Mouse (Mus musculus): ENCODE data around the gene Olfr1014. TPM values are rescaled to one million over a fixed set of nuclear protein-coding genes. Genes with fewer than 3 reads are reported as not detected.

The Olfr1014 gene
- polyA plus RNA-seq, 1 experiment = not detected

- TF ChIP-seq POLR2A (IDR thresholded peaks at IDR 0.05; ENCODE audit: borderline replicate concordance, insufficient read depth, low read length) (no peak), CTCF (IDR thresholded peaks at IDR 0.05; ENCODE audit: borderline replicate concordance, insufficient read depth, low read depth, low read length) (no peak)
- 92% methylated on average over 4 of the region's 4 CpGs for WGBS
- Histone ChIP-seq H3K27me3 (ENCODE audit: control insufficient read depth, insufficient read depth, low read length) (no peaks in the 10 kb centered on the region), H3K4me1 (ENCODE audit: control insufficient read depth, insufficient read depth, low read length) (no peaks in the 10 kb centered on the region), H3K4me3 (replicated peaks; ENCODE audit: insufficient read depth, low read depth, low read length) (no peak overlapping the region), H3K27ac (ENCODE audit: insufficient read depth, low read length) (no peak overlapping the region)
- no peak for DNase-seq
These were observed 32.0 kb downstream of the Olfr1014 start for GRCm38 (mm10) chr2:85804501-85804900.

- no peak within 1 kb of the TSS for H3K27ac ChIP-seq (ENCODE audit: insufficient read depth, low read length)
- no peak for DNase-seq
- H3K4me3 ChIP-seq (replicated peaks; ENCODE audit: insufficient read depth, low read depth, low read length) = no peak within 1 kb of the TSS
- no peaks in the 10 kb centered on the region for H3K4me1 ChIP-seq (ENCODE audit: control insufficient read depth, insufficient read depth, low read length)
- TF ChIP-seq POLR2A (IDR thresholded peaks at IDR 0.05; ENCODE audit: borderline replicate concordance, insufficient read depth, low read length) (no peak), CTCF (IDR thresholded peaks at IDR 0.05; ENCODE audit: borderline replicate concordance, insufficient read depth, low read depth, low read length) (no peak)
- no peaks in the 10 kb centered on the region for H3K27me3 ChIP-seq (ENCODE audit: control insufficient read depth, insufficient read depth, low read length)
These were observed 45.7 kb downstream of the Olfr1014 start, which contains the start of gene Olfr1018 for GRCm38 (mm10) chr2:85818179-85818578. Gene Olfr1018 (plus strand): TSS chr2:85818479.

Other genes with a start within 250 kb of the Olfr1014 start
- not detected in 2 replicates for gene Olfr996, start 193.5 kb upstream of the Olfr1014 start, polyA plus RNA-seq (2012; rRNA removed)
- gene Olfr998, start 183.8 kb upstream of the Olfr1014 start, polyA plus RNA-seq (2012; rRNA removed) = not detected in 2 replicates
- gene Olfr1000, start 160.8 kb upstream of the Olfr1014 start, polyA plus RNA-seq (2012; rRNA removed) = not detected in 2 replicates
- gene Olfr1002, start 122.0 kb upstream of the Olfr1014 start, polyA plus RNA-seq (2012; rRNA removed) = not detected in 2 replicates
- gene Olfr154, start 108.3 kb upstream of the Olfr1014 start, polyA plus RNA-seq (2012; rRNA removed) = not detected in 2 replicates
- gene Olfr1006, start 93.9 kb upstream of the Olfr1014 start, polyA plus RNA-seq (2012; rRNA removed) = not detected in 2 replicates
- not detected in 2 replicates for gene Olfr1008, start 83.3 kb upstream of the Olfr1014 start, polyA plus RNA-seq (2012; rRNA removed)
- gene Olfr1009, start 57.3 kb upstream of the Olfr1014 start, polyA plus RNA-seq (2012; rRNA removed) = not detected in 2 replicates
- gene Olfr1012, start 9.9 kb upstream of the Olfr1014 start, polyA plus RNA-seq (2012; rRNA removed) = not detected in 2 replicates
- not detected in 2 replicates for gene Olfr1013, start 5.6 kb upstream of the Olfr1014 start, polyA plus RNA-seq (2012; rRNA removed)
- not detected in 2 replicates for gene Olfr1015, start 9.3 kb downstream of the Olfr1014 start, polyA plus RNA-seq (2012; rRNA removed)
- gene Olfr1016, start 29.8 kb downstream of the Olfr1014 start, polyA plus RNA-seq (2012; rRNA removed) = not detected in 2 replicates
- gene Olfr1018, start 45.8 kb downstream of the Olfr1014 start, polyA plus RNA-seq (2012; rRNA removed) = not detected in 2 replicates
- not detected in 2 replicates for gene Olfr1019, start 72.8 kb downstream of the Olfr1014 start, polyA plus RNA-seq (2012; rRNA removed)
- gene Olfr1020, start 74.3 kb downstream of the Olfr1014 start, polyA plus RNA-seq (2012; rRNA removed) = not detected in 2 replicates
- not detected in 2 replicates for gene Olfr1022, start 95.9 kb downstream of the Olfr1014 start, polyA plus RNA-seq (2012; rRNA removed)
- gene Olfr1023, start 112.9 kb downstream of the Olfr1014 start, polyA plus RNA-seq (2012; rRNA removed) = not detected in 2 replicates
- not detected in 2 replicates for gene Olfr1024, start 132.3 kb downstream of the Olfr1014 start, polyA plus RNA-seq (2012; rRNA removed)
- not detected in 2 replicates for gene Olfr1025-ps1, start 142.5 kb downstream of the Olfr1014 start, polyA plus RNA-seq (2012; rRNA removed)
- gene Olfr1026, start 148.8 kb downstream of the Olfr1014 start, polyA plus RNA-seq (2012; rRNA removed) = not detected in 2 replicates
- not detected in 2 replicates for gene Olfr1028, start 177.7 kb downstream of the Olfr1014 start, polyA plus RNA-seq (2012; rRNA removed)
- gene Olfr1029, start 201.2 kb downstream of the Olfr1014 start, polyA plus RNA-seq (2012; rRNA removed) = not detected in 2 replicates
- gene Olfr1030, start 206.6 kb downstream of the Olfr1014 start, polyA plus RNA-seq (2012; rRNA removed) = not detected in 2 replicates
- gene Olfr1031, start 217.6 kb downstream of the Olfr1014 start, polyA plus RNA-seq (2012; rRNA removed) = not detected in 2 replicates
- gene Olfr1032, start 232.8 kb downstream of the Olfr1014 start, polyA plus RNA-seq (2012; rRNA removed) = not detected in 2 replicates
- 0.11 and 0.21 TPM in 2 replicates for gene Olfr1033, start 247.9 kb downstream of the Olfr1014 start, polyA plus RNA-seq (2012; rRNA removed)